Mouse (Mus musculus) heart, embryonic 12.5 days (tissue): Measurements from ENCODE around the gene Pycard. TPM values are rescaled to one million over a fixed set of nuclear protein-coding genes. Genes with fewer than 3 reads are reported as not detected.
"Not testable (repeated sequence)": the region's sequence is repeated elsewhere in the genome, so short reads cannot be mapped to it uniquely, and the experiment has no call there.

Experiments
- ATAC-seq: fragments of 200-750 bp; cut with Nextera tagmentation; 2 replicates; pipeline ENCODE4 v1.8.0; 2017; ENCODE audit warnings: moderate TSS enrichment, moderate library complexity; ENCODE audit not compliant: insufficient number of reproducible peaks, low FRiP score
- H3K27ac ChIP-seq: fragments of 300-500 bp; sonication (generic); 2 replicates; pipeline ENCODE4 v1.5.1; 2016; ENCODE audit warnings: mild to moderate bottlenecking, moderate library complexity; ENCODE audit not compliant: poor library complexity, severe bottlenecking
- H3K27me3 ChIP-seq: fragments of 300-500 bp; sonication (generic); replicated peaks from 2 replicates; pipeline ENCODE4 v1.6.1; 2016; ENCODE audit warnings: mild to moderate bottlenecking, moderate library complexity
- H3K36me3 ChIP-seq: fragments of 300-500 bp; sonication (generic); 2 replicates; pipeline ENCODE4 v1.6.1; 2016; ENCODE audit warnings: mild to moderate bottlenecking, moderate library complexity
- H3K4me1 ChIP-seq: fragments of 300-500 bp; sonication (generic); replicated peaks from 2 replicates; pipeline ENCODE4 v1.6.1; 2016; ENCODE audit warnings: mild to moderate bottlenecking
- H3K4me2 ChIP-seq: fragments of 300-500 bp; sonication (generic); 2 replicates; pipeline ENCODE4 v1.6.1; 2016; ENCODE audit warnings: mild to moderate bottlenecking, moderate library complexity
- H3K4me3 ChIP-seq: fragments of 300-500 bp; sonication (generic); 2 replicates; pipeline ENCODE4 v1.5.1; 2016; ENCODE audit warnings: mild to moderate bottlenecking
- H3K9ac ChIP-seq: fragments of 300-500 bp; sonication (generic); 2 replicates; pipeline ENCODE4 v1.6.1; 2016; ENCODE audit warnings: mild to moderate bottlenecking, moderate library complexity
- H3K9me3 ChIP-seq: fragments of 300-500 bp; sonication (generic); replicated peaks from 2 replicates; pipeline ENCODE4 v1.6.1; 2016; ENCODE audit warnings: mild to moderate bottlenecking, moderate library complexity
- WGBS: fragments of 180-500 bp; shearing (Covaris S2); methylation state at CpG from one replicate; pipeline ENCODE4 v1.1.7; 2016; 5-methylcytosine and 5-hydroxymethylcytosine counted together
- polyA plus RNA-seq: library from polyadenylated mRNA; unstranded; fragments of >200 nt; fragmentation: Nextera tagmentation; extraction: Ambion mirVana; gene quantifications from 2 replicates; pipeline ENCODE4 v1.2.1, GENCODE M21; 2016

Gene Pycard
- 28.3 and 31.1 TPM in 2 replicates for polyA plus RNA-seq

GRCm38 (mm10) chr7:127993341-127993977 is at the start of gene Pycard:
Gene Pycard (minus strand): TSS chr7:127993867.
- ATAC-seq = peak; percentile 49
- Histone ChIP-seq H3K27ac (peak within 1 kb of the TSS; percentile 38), H3K9ac (peak within 1 kb of the TSS; percentile 53), H3K27me3 (no peaks in the 10 kb centered on the region), H3K36me3 (peaks cover 19% of the 10 kb centered on the region), H3K9me3 (no peaks in the 10 kb centered on the region), H3K4me2 (peak within 1 kb of the TSS; percentile 68), H3K4me3 (peak within 1 kb of the TSS; percentile 40), H3K4me1 (peaks cover 13% of the 10 kb centered on the region)
- WGBS = 8% methylated on average over 18 of the region's 18 CpGs

GRCm38 (mm10) chr7:128042161-128042820 is 48.6 kb upstream of the Pycard start:
- H3K9me3 ChIP-seq, ATAC-seq, H3K4me2 ChIP-seq, H3K9ac ChIP-seq, H3K36me3 ChIP-seq, H3K27ac ChIP-seq, H3K27me3 ChIP-seq, H3K4me1 ChIP-seq, H3K4me3 ChIP-seq: not testable (repeated sequence)
- 71% methylated on average over 15 of the region's 15 CpGs for WGBS

GRCm38 (mm10) chr7:128033616-128034015 is 39.9 kb upstream of the Pycard start:
- no peak for ATAC-seq
- WGBS = 88% methylated on average over 4 of the region's 4 CpGs
- H3K27me3 ChIP-seq = no peaks in the 10 kb centered on the region
- no peak overlapping the region for H3K27ac ChIP-seq
- no peaks in the 10 kb centered on the region for H3K4me1 ChIP-seq
- H3K36me3 ChIP-seq = no peaks in the 10 kb centered on the region
- H3K4me3 ChIP-seq = no peak overlapping the region
- no peak overlapping the region for H3K9ac ChIP-seq
- no peaks in the 10 kb centered on the region for H3K9me3 ChIP-seq
- no peak overlapping the region for H3K4me2 ChIP-seq

- H3K27me3 ChIP-seq = no peaks in the 10 kb centered on the region
- ATAC-seq = no peak
- H3K9me3 ChIP-seq = no peaks in the 10 kb centered on the region
- no peaks in the 10 kb centered on the region for H3K4me1 ChIP-seq
- 86% methylated on average over 3 of the region's 3 CpGs for WGBS
- H3K27ac ChIP-seq = no peak overlapping the region
- H3K4me3 ChIP-seq = no peak overlapping the region
- H3K9ac ChIP-seq = no peak overlapping the region
- H3K4me2 ChIP-seq = no peak overlapping the region
- no peaks in the 10 kb centered on the region for H3K36me3 ChIP-seq
Observed at GRCm38 (mm10) chr7:128032989-128033293, 39.3 kb upstream of the Pycard start.

- no peak overlapping the region for H3K27ac ChIP-seq
- H3K36me3 ChIP-seq = no peaks in the 10 kb centered on the region
- no peak overlapping the region for H3K4me3 ChIP-seq
- ATAC-seq = no peak
- 73% methylated on average over 5 of the region's 5 CpGs for WGBS
- no peak overlapping the region for H3K4me2 ChIP-seq
- H3K9me3 ChIP-seq = no peaks in the 10 kb centered on the region
- no peaks in the 10 kb centered on the region for H3K27me3 ChIP-seq
- no peaks in the 10 kb centered on the region for H3K4me1 ChIP-seq
- no peak overlapping the region for H3K9ac ChIP-seq
Observed at GRCm38 (mm10) chr7:128032290-128032988, 38.8 kb upstream of the Pycard start.

GRCm38 (mm10) chr7:128031403-128031976 is 37.8 kb upstream of the Pycard start:
- Histone ChIP-seq H3K9ac (no peak overlapping the region), H3K4me3 (no peak overlapping the region), H3K4me2 (no peak overlapping the region), H3K9me3 (no peaks in the 10 kb centered on the region), H3K27me3 (no peaks in the 10 kb centered on the region), H3K27ac (no peak overlapping the region), H3K4me1 (no peaks in the 10 kb centered on the region), H3K36me3 (no peaks in the 10 kb centered on the region)
- WGBS = 41% methylated on average over 9 of the region's 9 CpGs
- ATAC-seq = peak; percentile 64; the same call in 1 of the 2 replicates

- Histone ChIP-seq H3K9ac (no peak overlapping the region), H3K27ac (no peak overlapping the region), H3K9me3 (no peaks in the 10 kb centered on the region), H3K27me3 (no peaks in the 10 kb centered on the region), H3K4me3 (no peak overlapping the region), H3K4me2 (no peak overlapping the region), H3K4me1 (no peaks in the 10 kb centered on the region), H3K36me3 (no peaks in the 10 kb centered on the region)
- no peak for ATAC-seq
- WGBS = 62% methylated on average over 4 of the region's 4 CpGs
Observed at GRCm38 (mm10) chr7:128025381-128025780, 31.7 kb upstream of the Pycard start.

GRCm38 (mm10) chr7:128024932-128025331 is 31.3 kb upstream of the Pycard start:
- H3K4me1 ChIP-seq = no peaks in the 10 kb centered on the region
- no peak overlapping the region for H3K9ac ChIP-seq
- no peak for ATAC-seq

GRCm38 (mm10) chr7:128024364-128024763 is 30.7 kb upstream of the Pycard start:
- Histone ChIP-seq H3K4me2 (no peak overlapping the region), H3K9ac (no peak overlapping the region), H3K4me3 (no peak overlapping the region), H3K27me3 (no peaks in the 10 kb centered on the region), H3K27ac (no peak overlapping the region), H3K4me1 (no peaks in the 10 kb centered on the region), H3K36me3 (no peaks in the 10 kb centered on the region), H3K9me3 (no peaks in the 10 kb centered on the region)
- WGBS = 85% methylated on average over 9 of the region's 9 CpGs
- ATAC-seq = no peak

More at GRCm38 (mm10) chr7:128024932-128025331, 31.3 kb upstream of the Pycard start:
- H3K27ac ChIP-seq = no peak overlapping the region
- H3K36me3 ChIP-seq = no peaks in the 10 kb centered on the region
- no peak overlapping the region for H3K4me2 ChIP-seq
- 73% methylated on average over 4 of the region's 4 CpGs for WGBS
- H3K9me3 ChIP-seq = no peaks in the 10 kb centered on the region
- H3K27me3 ChIP-seq = no peaks in the 10 kb centered on the region
- no peak overlapping the region for H3K4me3 ChIP-seq

GRCm38 (mm10) chr7:128023565-128023964 is 29.9 kb upstream of the Pycard start:
- no peaks in the 10 kb centered on the region for H3K9me3 ChIP-seq
- H3K4me2 ChIP-seq = no peak overlapping the region
- H3K4me1 ChIP-seq = no peaks in the 10 kb centered on the region
- WGBS = 80% methylated on average over 4 of the region's 4 CpGs
- no peak for ATAC-seq
- H3K4me3 ChIP-seq = no peak overlapping the region
- H3K36me3 ChIP-seq = no peaks in the 10 kb centered on the region
- no peak overlapping the region for H3K9ac ChIP-seq
- H3K27me3 ChIP-seq = no peaks in the 10 kb centered on the region
- H3K27ac ChIP-seq = no peak overlapping the region

- H3K4me3 ChIP-seq = no peak overlapping the region
- H3K9ac ChIP-seq = no peak overlapping the region
- no peaks in the 10 kb centered on the region for H3K36me3 ChIP-seq
- 57% methylated on average over 8 of the region's 8 CpGs for WGBS
- ATAC-seq = no peak
- H3K4me2 ChIP-seq = no peak overlapping the region
- no peak overlapping the region for H3K27ac ChIP-seq
- H3K9me3 ChIP-seq = peaks cover 3% of the 10 kb centered on the region; the same call in 1 of the 2 replicates
- H3K4me1 ChIP-seq = no peaks in the 10 kb centered on the region
- H3K27me3 ChIP-seq = no peaks in the 10 kb centered on the region
Observed at GRCm38 (mm10) chr7:128022974-128023373, 29.3 kb upstream of the Pycard start.
